Mouse (Mus musculus) hindbrain, embryonic 13.5 days (tissue): ENCODE data around the gene Mafg. TPM values are rescaled to one million over a fixed set of nuclear protein-coding genes. Genes with fewer than 3 reads are reported as not detected.

Experiments
- ATAC-seq: fragments of 200-750 bp; cut with Nextera tagmentation; 2 replicates; pipeline ENCODE4 v1.8.0; 2017; ENCODE audit warnings: moderate TSS enrichment; ENCODE audit not compliant: low FRiP score
- H3K27ac ChIP-seq: fragments of 300-500 bp; sonication (generic); 2 replicates; pipeline ENCODE4 v1.5.1; 2015; ENCODE audit warnings: inconsistent platforms, mild to moderate bottlenecking, moderate library complexity
- H3K27me3 ChIP-seq: fragments of 300-500 bp; sonication (generic); 2 replicates; pipeline ENCODE4 v1.6.1; 2015; ENCODE audit warnings: mild to moderate bottlenecking, inconsistent platforms
- H3K36me3 ChIP-seq: fragments of 300-500 bp; sonication (generic); 2 replicates; pipeline ENCODE4 v1.6.1; 2015; ENCODE audit warnings: mild to moderate bottlenecking, inconsistent platforms
- H3K4me1 ChIP-seq: fragments of 300-500 bp; sonication (generic); replicated peaks from 2 replicates; pipeline ENCODE4 v1.6.1; 2015; ENCODE audit warnings: inconsistent platforms
- H3K4me2 ChIP-seq: fragments of 300-500 bp; sonication (generic); 2 replicates; pipeline ENCODE4 v1.6.1; 2015; ENCODE audit warnings: inconsistent platforms, mild to moderate bottlenecking, moderate library complexity
- H3K4me3 ChIP-seq: fragments of 300-500 bp; sonication (generic); 2 replicates; pipeline ENCODE4 v1.5.1; 2015; ENCODE audit warnings: mild to moderate bottlenecking, inconsistent platforms
- H3K9ac ChIP-seq: fragments of 300-500 bp; sonication (generic); 2 replicates; pipeline ENCODE4 v1.6.1; 2015; ENCODE audit warnings: mild to moderate bottlenecking, inconsistent platforms
- H3K9me3 ChIP-seq: fragments of 300-500 bp; sonication (generic); 2 replicates; pipeline ENCODE4 v1.6.1; 2016; ENCODE audit warnings: inconsistent platforms
- WGBS: fragments of 180-500 bp; shearing (Covaris S2); methylation state at CpG from one replicate; pipeline ENCODE4 v1.1.7; 2015; 5-methylcytosine and 5-hydroxymethylcytosine counted together
- microRNA-seq: library from miRNA; unstranded; fragments of <30 nt; microRNA quantifications from one replicate; pipeline ENCODE4, GENCODE M21; 2016
- polyA plus RNA-seq: library from polyadenylated mRNA; unstranded; fragments of >200 nt; fragmentation: Nextera tagmentation; extraction: Ambion mirVana; gene quantifications from 2 replicates; pipeline ENCODE4 v1.2.1, GENCODE M21; 2015

Mafg gene
- polyA plus RNA-seq, 1 experiment from 2014 or later = 30.8 TPM

DNA sequence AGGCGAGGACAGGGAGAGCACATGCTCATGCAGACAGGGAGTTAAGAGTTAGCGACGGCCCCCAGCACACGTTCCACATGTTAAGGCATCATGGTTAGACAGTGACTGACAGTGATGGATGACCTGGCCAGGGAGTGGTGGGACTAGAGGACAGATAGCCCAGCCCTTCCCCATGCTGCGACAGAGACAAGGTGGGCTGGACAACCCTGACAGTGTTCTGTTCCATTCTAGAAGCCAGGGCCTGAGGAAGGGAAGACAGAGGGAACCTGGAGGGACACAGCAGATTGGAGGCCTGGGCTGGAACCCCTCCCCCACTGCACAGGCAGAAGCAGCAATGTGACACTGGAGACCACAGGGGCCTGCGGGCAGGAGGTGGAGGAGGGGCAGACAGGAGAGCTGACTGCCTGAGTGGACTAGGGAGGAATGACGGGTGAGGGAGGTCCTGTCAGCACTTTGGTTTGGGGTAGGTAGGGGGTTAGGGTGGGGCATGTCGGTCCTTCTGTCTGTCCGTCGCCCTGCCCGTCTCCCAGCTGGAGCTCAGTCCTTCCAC, 54.6 kb downstream of the Mafg start:
- Histone ChIP-seq H3K36me3 (peaks cover 31% of the 10 kb centered on the region), H3K4me3 (no peak overlapping the region), H3K27ac (no peak overlapping the region), H3K4me1 (peaks cover 42% of the 10 kb centered on the region), H3K9me3 (0 out of 2 replicates have a peak, but pooled peaks cover under 1% of the 10 kb centered on the region), H3K27me3 (no peaks in the 10 kb centered on the region), H3K9ac (peak overlapping the region; percentile 97), H3K4me2 (0 out of 2 replicates have a peak overlapping the region, but pooled peaks have one; percentile 95)
- ATAC-seq = no peak
- WGBS = 84% methylated on average over 11 of the region's 11 CpGs

- no peaks in the 10 kb centered on the region for H3K27me3 ChIP-seq
- no peak overlapping the region for H3K4me2 ChIP-seq
- H3K36me3 ChIP-seq = peaks cover 31% of the 10 kb centered on the region
- H3K4me1 ChIP-seq = peaks cover 44% of the 10 kb centered on the region
- 0 out of 2 replicates have a peak overlapping the region, but pooled peaks have one; percentile 35 for H3K27ac ChIP-seq
- ATAC-seq = no peak
- H3K9me3 ChIP-seq = no peaks in the 10 kb centered on the region
- WGBS = 89% methylated on average over 10 of the region's 10 CpGs
- H3K4me3 ChIP-seq = no peak overlapping the region
- H3K9ac ChIP-seq = 0 out of 2 replicates have a peak overlapping the region, but pooled peaks have one; percentile 97
Measured at GRCm38 (mm10) chr11:120578024-120578693, 55.2 kb downstream of the Mafg start.

- 84% methylated on average over 7 of the region's 7 CpGs for WGBS
- no peak overlapping the region for H3K4me2 ChIP-seq
- no peaks in the 10 kb centered on the region for H3K27me3 ChIP-seq
- ATAC-seq = no peak
- H3K9me3 ChIP-seq = no peaks in the 10 kb centered on the region
- 0 out of 2 replicates have a peak overlapping the region, but pooled peaks have one; percentile 35 for H3K27ac ChIP-seq
- no peak overlapping the region for H3K4me3 ChIP-seq
- H3K36me3 ChIP-seq = peaks cover 31% of the 10 kb centered on the region
- no peak overlapping the region for H3K9ac ChIP-seq
- peaks cover 41% of the 10 kb centered on the region for H3K4me1 ChIP-seq
Measured at GRCm38 (mm10) chr11:120577211-120578023, 56.0 kb downstream of the Mafg start.

DNA sequence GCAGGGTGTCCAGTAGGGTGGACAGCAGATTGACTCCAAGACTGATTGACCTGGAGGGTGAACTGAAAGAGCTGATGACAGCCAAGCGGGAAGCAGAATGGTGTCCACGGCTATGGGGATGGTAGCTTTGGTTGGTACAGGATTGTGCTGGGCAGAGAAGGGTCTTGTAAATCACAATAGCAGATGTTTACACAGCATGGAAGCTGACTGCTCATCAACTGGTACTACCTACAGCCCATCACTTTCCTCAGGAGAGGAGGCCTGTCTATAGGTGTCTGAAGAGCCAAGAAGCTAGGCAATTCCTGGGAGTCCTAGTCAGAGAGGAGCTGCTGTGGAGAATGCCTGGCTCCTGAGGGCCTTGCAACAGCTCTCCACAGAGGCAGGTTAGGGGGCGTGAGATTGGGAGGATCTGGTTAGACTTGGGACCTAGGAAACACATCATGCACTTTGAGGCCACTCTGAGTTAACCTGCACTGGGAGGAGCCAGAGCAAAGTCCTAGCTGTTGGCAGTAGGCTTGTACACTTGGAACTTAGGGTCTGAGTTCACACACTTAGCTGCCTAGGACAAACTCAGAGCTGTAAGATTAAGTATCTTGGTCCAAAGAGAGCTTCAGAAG, 56.9 kb downstream of the Mafg start:
- no peaks in the 10 kb centered on the region for H3K9me3 ChIP-seq
- WGBS = 87% methylated on average over 3 of the region's 3 CpGs

GRCm38 (mm10) chr11:120575940-120576339, 57.5 kb downstream of the Mafg start:
- no peak overlapping the region for H3K4me2 ChIP-seq

More for the DNA sequence above, 56.9 kb downstream of the Mafg start:
- Histone ChIP-seq H3K27ac (no peak overlapping the region), H3K4me2 (no peak overlapping the region), H3K4me3 (no peak overlapping the region), H3K9ac (peak overlapping the region; percentile 35; the same call in 1 of the 2 replicates), H3K27me3 (no peaks in the 10 kb centered on the region), H3K36me3 (peaks cover 31% of the 10 kb centered on the region), H3K4me1 (peaks cover 41% of the 10 kb centered on the region)
- no peak for ATAC-seq

More at GRCm38 (mm10) chr11:120575940-120576339, 57.5 kb downstream of the Mafg start:
- Histone ChIP-seq H3K4me3 (no peak overlapping the region), H3K9me3 (no peaks in the 10 kb centered on the region), H3K4me1 (peaks cover 47% of the 10 kb centered on the region), H3K9ac (peak overlapping the region; percentile 35; the same call in 1 of the 2 replicates), H3K36me3 (peaks cover 35% of the 10 kb centered on the region), H3K27me3 (no peaks in the 10 kb centered on the region), H3K27ac (no peak overlapping the region)
- no peak for ATAC-seq

Small RNA genes lying within 50 kb of the gene (microRNA-seq; reads per million reads assigned to microRNA genes)
- 0.70 reads per million for gene Mir6936

Other genes starting within 250 kb of the Mafg start
- gene Nploc4, start 195.9 kb downstream of the Mafg start, polyA plus RNA-seq = 32.5 and 33.8 TPM in 2 replicates
- not detected in 2 replicates for gene Tspan10, start 191.0 kb downstream of the Mafg start, polyA plus RNA-seq
- gene Pde6g, start 180.1 kb downstream of the Mafg start, polyA plus RNA-seq = 0.36 and 0.44 TPM in 2 replicates
- gene Oxld1, start 175.5 kb downstream of the Mafg start, polyA plus RNA-seq = 10.5 and 10.6 TPM in 2 replicates
- gene Ccdc137, start 175.5 kb downstream of the Mafg start, polyA plus RNA-seq = 26.3 and 27.3 TPM in 2 replicates
- 58.9 and 63.2 TPM in 2 replicates for gene Arl16, start 166.0 kb downstream of the Mafg start, polyA plus RNA-seq
- 108 TPM in 2 replicates for gene Mrpl12, start 149.0 kb downstream of the Mafg start, polyA plus RNA-seq
- gene Slc25a10, start 141.8 kb downstream of the Mafg start, polyA plus RNA-seq = 32.0 and 32.8 TPM in 2 replicates
- 0.19 and 0.30 TPM in 2 replicates for gene Gcgr, start 102.9 kb downstream of the Mafg start, polyA plus RNA-seq
- gene Mcrip1, start 83.9 kb downstream of the Mafg start, polyA plus RNA-seq = 234 and 241 TPM in 2 replicates
- gene Ppp1r27, start 82.5 kb downstream of the Mafg start, polyA plus RNA-seq = not detected in 2 replicates
- gene P4hb, start 60.3 kb downstream of the Mafg start, polyA plus RNA-seq = 289 and 294 TPM in 2 replicates
- 471 and 481 TPM in 2 replicates for gene Arhgdia, start 52.0 kb downstream of the Mafg start, polyA plus RNA-seq
- 267 and 290 TPM in 2 replicates for gene Alyref, start 35.2 kb downstream of the Mafg start, polyA plus RNA-seq
- 179 and 192 TPM in 2 replicates for gene Anapc11, start 35.2 kb downstream of the Mafg start, polyA plus RNA-seq
- gene Npb, start 25.1 kb downstream of the Mafg start, polyA plus RNA-seq = 0.79 and 1.3 TPM in 2 replicates
- gene Pcyt2, start 15.7 kb downstream of the Mafg start, polyA plus RNA-seq = 169 and 174 TPM in 2 replicates
- gene Sirt7, start 8.4 kb downstream of the Mafg start, polyA plus RNA-seq = 50.4 and 50.6 TPM in 2 replicates
- 22.9 and 23.3 TPM in 2 replicates for gene Pycr1, start 10.2 kb upstream of the Mafg start, polyA plus RNA-seq
- 0.36 and 0.77 TPM in 2 replicates for gene Myadml2, start 14.6 kb upstream of the Mafg start, polyA plus RNA-seq
- 0.91 and 0.98 TPM in 2 replicates for gene Notum, start 27.6 kb upstream of the Mafg start, polyA plus RNA-seq
- 152 and 161 TPM in 2 replicates for gene Aspscr1, start 39.4 kb upstream of the Mafg start, polyA plus RNA-seq
- gene Cenpx, start 80.1 kb upstream of the Mafg start, polyA plus RNA-seq = 103 and 113 TPM in 2 replicates
- 67.9 and 73.1 TPM in 2 replicates for gene Lrrc45, start 80.3 kb upstream of the Mafg start, polyA plus RNA-seq
- gene Rac3, start 87.9 kb upstream of the Mafg start, polyA plus RNA-seq = 272 and 278 TPM in 2 replicates
- gene Dcxr, start 93.7 kb upstream of the Mafg start, polyA plus RNA-seq = 9.7 and 12.1 TPM in 2 replicates
- 0.49 TPM in 1 of 2 replicates, not detected in the other for gene Cbr2, start 98.5 kb upstream of the Mafg start, polyA plus RNA-seq
- gene Hmga1b, start 129.2 kb upstream of the Mafg start, polyA plus RNA-seq = 0.94 and 2.1 TPM in 2 replicates
- 98.0 and 98.5 TPM in 2 replicates for gene Rfng, start 150.6 kb upstream of the Mafg start, polyA plus RNA-seq
- 265 and 274 TPM in 2 replicates for gene Gps1, start 150.7 kb upstream of the Mafg start, polyA plus RNA-seq
- 45.6 and 48.6 TPM in 2 replicates for gene Dus1l, start 162.8 kb upstream of the Mafg start, polyA plus RNA-seq
- gene Fasn, start 190.9 kb upstream of the Mafg start, polyA plus RNA-seq = 67.9 and 69.7 TPM in 2 replicates